Mouse (Mus musculus) brain, embryonic 14.5 days (tissue): ENCODE measurements around the gene Gpn3. TPM values are rescaled to one million over a fixed set of nuclear protein-coding genes. Genes with fewer than 3 reads are reported as not detected.

Source experiments
- DNase-seq: peaks from one replicate; pipeline ENCODE4 v3.0.0-alpha.2; 2011; ENCODE audit warnings: low read depth
- CTCF ChIP-seq: fragments of 200-500 bp; IDR thresholded peaks from 2 replicates; pipeline ENCODE4 v1.5.1; 2012; ENCODE audit warnings: inconsistent platforms, mild to moderate bottlenecking, moderate library complexity, borderline replicate concordance; ENCODE audit not compliant: insufficient read depth, insufficient read length; ENCODE audit errors: extremely low read depth
- POLR2A ChIP-seq: fragments of 200-500 bp; IDR thresholded peaks from 2 replicates; pipeline ENCODE4 v1.6.1; 2012; ENCODE audit warnings: mild to moderate bottlenecking, inconsistent platforms, borderline replicate concordance; ENCODE audit not compliant: poor library complexity, insufficient read depth, insufficient read length, severe bottlenecking; ENCODE audit errors: extremely low read depth
- polyA plus RNA-seq: library from polyadenylated mRNA; depleted of rRNA; stranded (reverse); fragments of >200 nt; gene quantifications from 2 replicates; pipeline ENCODE4 v1.2.3, GENCODE M21; 2012; rRNA removed

The Gpn3 gene
- polyA plus RNA-seq, 1 experiment, result 40.1 TPM

- no peak for DNase-seq
- TF ChIP-seq CTCF, result no peak
- no peak for TF ChIP-seq POLR2A
These were observed 58.5 kb downstream of the Gpn3 start for GRCm38 (mm10) chr5:122430036-122430775.

GRCm38 (mm10) chr5:122431221-122431620 lies 59.5 kb downstream of the Gpn3 start:
- DNase-seq, result no peak
- TF ChIP-seq CTCF (no peak), POLR2A (no peak)

Other genes with a start within 250 kb of the Gpn3 start
- gene Ccdc63, start 231.1 kb upstream of the Gpn3 start, polyA plus RNA-seq, result 0.07 and 0.24 TPM in 2 replicates
- 270 and 345 TPM in 2 replicates for gene Ppp1cc, start 213.6 kb upstream of the Gpn3 start, polyA plus RNA-seq
- gene Hvcn1, start 165.1 kb upstream of the Gpn3 start, polyA plus RNA-seq, result 2.3 and 2.4 TPM in 2 replicates
- 40.2 and 42.3 TPM in 2 replicates for gene Tctn1, start 107.4 kb upstream of the Gpn3 start, polyA plus RNA-seq
- 11.8 and 13.4 TPM in 2 replicates for gene Pptc7, start 87.5 kb upstream of the Gpn3 start, polyA plus RNA-seq
- 21.8 and 24.6 TPM in 2 replicates for gene Rad9b, start 17.6 kb upstream of the Gpn3 start, polyA plus RNA-seq
- 135 and 150 TPM in 2 replicates for gene Vps29, start 17.5 kb upstream of the Gpn3 start, polyA plus RNA-seq
- gene Fam216a, start 488 bp downstream of the Gpn3 start, polyA plus RNA-seq, result 127 and 158 TPM in 2 replicates
- gene Arpc3, start 20.0 kb downstream of the Gpn3 start, polyA plus RNA-seq, result 265 and 282 TPM in 2 replicates
- gene Anapc7, start 49.8 kb downstream of the Gpn3 start, polyA plus RNA-seq, result 43.1 and 53.4 TPM in 2 replicates
- gene Atp2a2, start 130.3 kb downstream of the Gpn3 start, polyA plus RNA-seq, result 102 and 136 TPM in 2 replicates
- gene Ift81, start 242.6 kb downstream of the Gpn3 start, polyA plus RNA-seq, result 26.1 and 26.9 TPM in 2 replicates